Mouse (Mus musculus): ENCODE measurements at regions not wholly inside any gene's neighbourhood (a gene's known extent, or its start where the extent isn't known, plus 50 kb on each side); places are given as distances from the start of the nearest gene placed in this dataset.
A peak's percentile ranks its signal among the peaks of the same experiment; 100 is the strongest.

DNA sequence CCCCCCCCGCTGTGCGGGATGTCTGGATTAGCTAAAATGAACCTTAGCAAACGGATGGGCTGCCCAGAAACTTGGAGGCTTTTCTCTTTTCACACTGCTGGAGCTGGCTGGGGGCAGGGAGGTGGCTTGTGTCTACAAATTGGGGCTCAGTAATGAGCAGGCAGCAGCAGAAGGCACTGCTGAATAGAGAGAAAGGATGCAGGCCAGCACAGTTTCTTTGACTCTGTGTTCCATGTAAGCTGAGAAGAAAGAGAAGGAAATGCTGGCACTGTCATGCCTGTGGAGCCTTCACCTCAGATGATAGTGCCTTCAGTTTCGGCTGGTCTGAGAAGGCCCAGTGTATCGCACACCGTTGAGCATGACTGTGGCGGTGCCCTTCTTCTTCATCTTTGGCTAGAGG, 305.6 kb upstream of the Adgrl2 start:
- no peak overlapping the region for H3K4me3 ChIP-seq (replicated peaks)
- H3K9me3 ChIP-seq (replicated peaks), result no peaks in the 10 kb centered on the region
- no peaks in the 10 kb centered on the region for H3K27me3 ChIP-seq
- H3K36me3 ChIP-seq, result no peaks in the 10 kb centered on the region
- ATAC-seq (replicated peaks; ENCODE audit: low FRiP score), result no peak
- no peak overlapping the region for H3K4me2 ChIP-seq
- H3K4me1 ChIP-seq, result no peaks in the 10 kb centered on the region
- H3K9ac ChIP-seq, result no peak overlapping the region
- WGBS, result 61% methylated on average over 6 of the region's 7 CpGs
- no peak overlapping the region for H3K27ac ChIP-seq

DNA sequence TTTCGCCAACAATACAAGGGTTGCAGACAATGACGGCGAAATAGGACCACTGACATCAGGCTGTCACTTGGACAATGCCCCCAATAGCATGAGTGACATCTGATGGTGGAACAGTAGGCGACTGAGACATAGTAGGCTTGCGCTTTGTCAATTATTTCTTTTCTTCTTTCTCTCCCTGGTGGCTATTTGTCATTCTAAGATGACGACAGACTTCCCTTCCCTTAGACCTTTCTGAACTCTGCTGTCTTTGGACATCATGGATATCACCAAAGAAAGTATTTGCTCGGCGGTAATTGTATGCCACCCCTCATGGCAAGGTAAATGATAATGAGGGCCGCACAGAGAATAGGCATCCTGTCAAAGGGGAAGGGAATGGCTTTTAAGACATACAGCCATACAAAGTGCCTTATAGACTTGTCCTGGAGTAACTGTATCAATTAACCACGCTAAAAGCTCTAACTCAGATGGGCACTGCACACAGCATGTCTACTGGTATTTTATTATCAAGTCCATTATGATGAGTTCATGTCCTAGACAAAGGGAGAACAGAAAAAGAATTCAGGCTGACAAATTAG, 305.0 kb upstream of the Adgrl2 start:
- no peak for ATAC-seq (replicated peaks; ENCODE audit: low FRiP score)
- no peak overlapping the region for H3K4me2 ChIP-seq
- H3K27ac ChIP-seq, result no peak overlapping the region
- no peaks in the 10 kb centered on the region for H3K27me3 ChIP-seq
- no peaks in the 10 kb centered on the region for H3K4me1 ChIP-seq
- WGBS, result 83% methylated on average over 10 of the region's 10 CpGs
- no peak overlapping the region for H3K9ac ChIP-seq
- no peaks in the 10 kb centered on the region for H3K36me3 ChIP-seq
- no peak overlapping the region for H3K4me3 ChIP-seq (replicated peaks)
- H3K9me3 ChIP-seq (replicated peaks), result no peaks in the 10 kb centered on the region

DNA sequence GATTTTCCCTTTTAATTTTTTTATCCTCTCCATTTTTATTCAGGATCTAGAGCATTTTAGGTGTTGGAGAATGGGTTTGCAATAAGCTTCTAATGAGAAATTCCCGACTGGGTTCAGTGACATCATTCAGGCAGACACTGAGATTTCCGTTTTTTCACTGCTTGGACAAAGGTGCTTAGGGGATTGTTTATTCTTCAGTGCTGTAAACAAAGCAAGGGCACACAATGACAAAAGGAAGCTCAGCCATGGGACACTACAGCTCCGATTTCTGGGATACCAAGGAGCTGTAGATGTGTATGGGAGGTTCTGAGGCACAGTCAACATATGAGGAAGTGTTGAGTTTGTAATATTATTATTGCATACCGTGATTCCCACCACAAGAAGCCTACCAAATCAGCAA, 304.1 kb upstream of the Adgrl2 start:
- no peak overlapping the region for H3K9ac ChIP-seq
- H3K4me2 ChIP-seq, result no peak overlapping the region
- no peaks in the 10 kb centered on the region for H3K36me3 ChIP-seq
- H3K4me3 ChIP-seq (replicated peaks), result no peak overlapping the region
- 66% methylated on average over 4 of the region's 4 CpGs for WGBS
- ATAC-seq (replicated peaks; ENCODE audit: low FRiP score), result no peak
- H3K9me3 ChIP-seq (replicated peaks), result no peaks in the 10 kb centered on the region
- H3K27me3 ChIP-seq, result no peaks in the 10 kb centered on the region
- H3K4me1 ChIP-seq, result no peaks in the 10 kb centered on the region
- H3K27ac ChIP-seq, result no peak overlapping the region

DNA sequence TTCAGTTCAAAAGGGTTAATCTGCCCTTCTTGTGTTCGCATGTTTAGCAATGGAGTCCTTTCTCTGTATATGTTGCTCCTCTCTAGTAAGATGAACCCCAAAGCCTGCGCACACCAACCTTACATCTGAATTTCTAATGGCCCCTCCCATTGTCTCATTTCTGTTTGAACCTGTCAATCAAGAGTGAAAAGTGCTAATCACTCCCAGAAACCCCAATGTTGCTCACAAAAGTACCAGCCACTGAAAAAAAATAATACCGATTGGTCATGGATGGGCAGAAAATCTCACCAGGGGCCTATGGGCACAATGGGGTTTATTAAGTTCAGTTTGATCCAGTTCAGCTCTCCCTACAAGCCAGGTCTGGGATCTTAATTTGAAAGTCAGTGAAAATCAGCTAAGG, 302.1 kb upstream of the Adgrl2 start:
- 95% methylated on average over 3 of the region's 3 CpGs for WGBS
- Histone ChIP-seq H3K9me3 (replicated peaks) (no peaks in the 10 kb centered on the region), H3K36me3 (no peaks in the 10 kb centered on the region), H3K4me1 (no peaks in the 10 kb centered on the region), H3K4me3 (replicated peaks) (no peak overlapping the region), H3K9ac (no peak overlapping the region), H3K4me2 (no peak overlapping the region), H3K27ac (no peak overlapping the region), H3K27me3 (no peaks in the 10 kb centered on the region)
- no peak for ATAC-seq (replicated peaks; ENCODE audit: low FRiP score)

DNA sequence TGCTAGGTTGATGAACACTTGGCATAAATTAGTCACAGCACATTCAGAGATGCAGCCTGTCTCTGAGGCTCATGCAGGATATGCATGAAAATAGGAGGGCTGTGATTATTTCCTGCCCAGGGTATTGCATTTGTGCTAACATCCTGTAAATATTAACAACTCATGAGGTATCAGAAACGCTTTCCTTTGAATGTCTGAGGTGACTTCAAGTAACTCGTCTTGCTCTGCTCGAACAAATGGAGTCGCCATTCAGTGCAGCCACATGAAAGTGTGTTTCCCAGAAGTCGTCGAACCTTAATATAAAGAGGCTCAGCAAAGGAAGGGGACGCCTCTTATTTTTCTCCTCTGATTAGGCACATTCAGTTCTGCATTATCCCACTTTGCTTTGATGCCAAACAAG, 301.1 kb upstream of the Adgrl2 start:
- Histone ChIP-seq H3K9ac (no peak overlapping the region), H3K9me3 (replicated peaks) (no peaks in the 10 kb centered on the region), H3K4me3 (replicated peaks) (no peak overlapping the region), H3K4me2 (no peak overlapping the region), H3K27ac (no peak overlapping the region), H3K36me3 (no peaks in the 10 kb centered on the region), H3K4me1 (no peaks in the 10 kb centered on the region), H3K27me3 (no peaks in the 10 kb centered on the region)
- WGBS, result 59% methylated on average over 7 of the region's 7 CpGs
- ATAC-seq (replicated peaks; ENCODE audit: low FRiP score), result no peak

DNA sequence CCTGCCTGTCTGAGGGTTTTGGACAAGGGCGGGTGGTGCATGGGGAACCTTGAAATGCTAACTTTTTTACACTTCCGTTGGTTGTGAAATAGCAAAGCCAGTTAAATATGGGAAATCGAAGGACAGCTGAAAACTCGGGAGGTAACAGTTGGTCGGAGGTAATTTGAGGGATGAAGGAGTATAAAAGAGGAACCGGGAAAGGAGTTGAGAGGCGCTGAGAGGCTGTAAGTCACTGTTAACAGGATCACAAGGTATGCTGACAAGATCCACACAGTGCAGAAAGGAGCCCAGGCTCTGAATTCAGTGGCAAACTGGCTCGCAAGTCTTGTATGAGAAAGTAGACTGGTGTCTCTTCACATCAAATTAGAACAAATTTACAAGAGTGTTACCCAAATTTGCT, 299.9 kb upstream of the Adgrl2 start:
- Histone ChIP-seq H3K4me2 (no peak overlapping the region), H3K27me3 (no peaks in the 10 kb centered on the region), H3K4me3 (replicated peaks) (no peak overlapping the region), H3K9me3 (replicated peaks) (no peaks in the 10 kb centered on the region), H3K9ac (no peak overlapping the region), H3K4me1 (no peaks in the 10 kb centered on the region), H3K36me3 (no peaks in the 10 kb centered on the region), H3K27ac (no peak overlapping the region)
- WGBS, result 57% methylated on average over 8 of the region's 8 CpGs
- no peak for ATAC-seq (replicated peaks; ENCODE audit: low FRiP score)

DNA sequence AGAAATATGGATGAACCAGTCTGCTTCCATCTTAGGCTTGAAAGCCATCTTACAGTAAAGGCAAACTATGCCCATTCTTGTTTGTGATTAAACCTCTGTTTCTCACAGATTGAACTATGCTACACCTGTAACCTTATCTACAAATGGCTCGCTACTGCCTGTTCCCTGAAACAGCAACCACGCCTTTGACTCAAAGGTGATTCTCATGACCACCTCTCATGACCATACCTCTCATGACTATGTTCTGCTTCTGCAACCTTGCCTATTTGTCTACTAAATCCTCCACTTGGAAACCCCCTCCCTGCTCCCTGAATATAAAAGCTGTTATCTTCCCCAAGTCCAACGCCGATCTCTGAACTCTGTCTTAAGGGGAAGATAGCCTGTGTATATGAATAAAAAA, 296.7 kb upstream of the Adgrl2 start:
- Histone ChIP-seq H3K9me3 (replicated peaks) (no peaks in the 10 kb centered on the region), H3K36me3 (no peaks in the 10 kb centered on the region), H3K4me3 (replicated peaks) (no peak overlapping the region), H3K4me1 (no peaks in the 10 kb centered on the region), H3K9ac (no peak overlapping the region), H3K27ac (no peak overlapping the region), H3K4me2 (no peak overlapping the region), H3K27me3 (no peaks in the 10 kb centered on the region)
- ATAC-seq (replicated peaks; ENCODE audit: low FRiP score), result no peak
- WGBS, result 87% methylated on average over 4 of the region's 4 CpGs

DNA sequence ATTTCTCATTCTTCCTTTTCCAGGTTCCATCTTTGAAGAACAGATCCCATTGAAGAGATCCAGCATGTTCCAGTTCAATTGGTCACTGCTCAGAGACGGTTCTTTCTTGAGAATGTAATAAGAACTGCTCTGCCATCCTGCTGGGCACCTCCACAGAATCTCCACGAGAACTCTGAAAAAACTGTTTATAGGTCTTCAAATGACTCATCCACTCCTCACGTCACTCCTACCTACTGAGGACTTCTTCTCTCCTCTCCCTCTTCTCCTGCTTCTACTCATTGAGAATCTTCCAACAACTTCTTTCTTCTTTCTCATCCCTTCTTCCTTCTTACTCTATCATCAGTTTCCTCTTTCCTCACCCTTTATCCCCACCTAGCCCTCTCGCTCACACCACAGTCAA, 294.6 kb upstream of the Adgrl2 start:
- Histone ChIP-seq H3K9me3 (replicated peaks) (no peaks in the 10 kb centered on the region), H3K27ac (no peak overlapping the region), H3K9ac (no peak overlapping the region), H3K4me1 (0 out of 2 replicates have a peak, but pooled peaks cover 3% of the 10 kb centered on the region), H3K27me3 (no peaks in the 10 kb centered on the region), H3K4me3 (replicated peaks) (no peak overlapping the region), H3K4me2 (no peak overlapping the region), H3K36me3 (no peaks in the 10 kb centered on the region)
- 87% methylated on average over 4 of the region's 4 CpGs for WGBS
- ATAC-seq (replicated peaks; ENCODE audit: low FRiP score), result no peak

DNA sequence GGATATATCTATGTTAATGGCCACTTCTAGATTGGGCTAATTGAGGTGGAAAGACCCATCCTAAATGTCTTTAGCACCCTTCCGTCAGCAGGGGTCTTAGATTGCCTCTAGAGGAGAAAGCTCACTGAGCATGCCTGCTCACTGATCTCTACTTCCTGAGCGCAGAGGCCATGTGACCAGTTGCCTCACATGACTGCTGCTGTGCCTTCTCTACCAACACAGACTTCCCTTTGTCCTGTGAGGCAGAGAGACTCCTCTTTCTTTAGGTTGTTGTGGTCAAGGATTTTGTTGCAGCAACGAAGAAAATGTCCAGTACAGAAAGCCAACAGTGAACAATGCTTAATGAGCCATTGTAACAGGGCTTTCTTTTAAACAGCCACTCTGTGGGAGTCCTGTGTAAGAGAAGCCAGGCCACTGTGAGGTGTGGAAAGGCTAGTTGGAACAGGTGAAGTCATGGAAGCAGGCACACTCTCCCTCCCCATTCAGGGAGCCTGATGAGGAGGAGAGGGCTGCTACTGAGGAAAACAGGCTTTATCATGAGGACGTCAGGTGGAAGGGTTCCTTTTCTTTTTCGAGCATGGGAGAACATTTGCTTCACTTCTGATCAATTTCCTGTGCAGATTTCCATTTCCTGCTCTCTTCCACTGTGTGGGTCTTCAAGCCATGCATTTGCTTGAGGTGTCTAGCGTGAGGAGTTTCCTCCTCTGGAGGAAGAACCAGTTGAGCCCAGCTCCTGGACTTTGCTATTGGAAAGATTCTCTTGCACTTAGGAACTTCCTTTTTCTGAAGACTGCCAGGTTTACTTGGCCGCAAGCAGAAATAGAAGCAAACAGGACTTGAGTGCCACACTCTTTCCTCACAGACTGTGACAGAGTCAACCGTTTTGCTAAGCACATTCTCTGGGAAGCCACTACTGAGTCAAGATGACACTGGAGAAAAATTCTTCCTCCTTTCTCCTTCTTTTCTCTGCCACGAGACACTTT, 290.7 kb upstream of the Adgrl2 start:
- Histone ChIP-seq H3K27ac (peak overlapping the region; percentile 27; the same call in 1 of the 2 replicates), H3K27me3 (no peaks in the 10 kb centered on the region), H3K36me3 (no peaks in the 10 kb centered on the region), H3K4me3 (replicated peaks) (no peak overlapping the region), H3K9me3 (replicated peaks) (no peaks in the 10 kb centered on the region), H3K4me1 (0 out of 2 replicates have a peak, but pooled peaks cover 3% of the 10 kb centered on the region), H3K9ac (no peak overlapping the region), H3K4me2 (no peak overlapping the region)
- WGBS, result 78% methylated on average over 9 of the region's 9 CpGs
- peak; percentile 56; the same call in 1 of the 2 replicates for ATAC-seq (replicated peaks; ENCODE audit: low FRiP score)

DNA sequence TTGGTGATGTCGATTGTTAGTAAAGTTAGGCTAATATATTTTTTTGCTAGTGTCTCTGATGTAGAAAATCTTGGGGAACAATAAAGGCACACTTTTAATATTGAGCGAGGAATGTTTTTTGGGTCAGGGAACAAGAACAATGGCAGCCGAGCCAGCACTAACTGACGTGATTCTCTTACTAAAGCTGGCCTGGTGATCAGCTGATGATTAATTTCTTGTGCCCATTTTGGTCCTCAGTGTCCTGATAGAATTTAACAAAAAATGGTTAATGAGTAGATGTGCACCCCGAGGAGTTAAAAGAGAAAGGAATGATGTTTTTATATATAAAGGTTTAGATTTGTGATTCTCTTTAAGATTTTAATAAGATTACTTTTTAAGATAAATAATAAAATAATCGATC, 289.0 kb upstream of the Adgrl2 start:
- H3K9ac ChIP-seq, result no peak overlapping the region
- H3K9me3 ChIP-seq (replicated peaks), result no peaks in the 10 kb centered on the region
- WGBS, result 75% methylated on average over 6 of the region's 6 CpGs
- H3K4me1 ChIP-seq, result peaks cover 8% of the 10 kb centered on the region; the same call in 1 of the 2 replicates
- H3K36me3 ChIP-seq, result no peaks in the 10 kb centered on the region
- no peaks in the 10 kb centered on the region for H3K27me3 ChIP-seq
- H3K27ac ChIP-seq, result no peak overlapping the region
- 0 out of 2 replicates have a peak overlapping the region, but pooled peaks have one; percentile 14 for H3K4me2 ChIP-seq
- ATAC-seq (replicated peaks; ENCODE audit: low FRiP score), result 0 out of 2 replicates have a peak, but pooled peaks have one; percentile 55
- H3K4me3 ChIP-seq (replicated peaks), result no peak overlapping the region

DNA sequence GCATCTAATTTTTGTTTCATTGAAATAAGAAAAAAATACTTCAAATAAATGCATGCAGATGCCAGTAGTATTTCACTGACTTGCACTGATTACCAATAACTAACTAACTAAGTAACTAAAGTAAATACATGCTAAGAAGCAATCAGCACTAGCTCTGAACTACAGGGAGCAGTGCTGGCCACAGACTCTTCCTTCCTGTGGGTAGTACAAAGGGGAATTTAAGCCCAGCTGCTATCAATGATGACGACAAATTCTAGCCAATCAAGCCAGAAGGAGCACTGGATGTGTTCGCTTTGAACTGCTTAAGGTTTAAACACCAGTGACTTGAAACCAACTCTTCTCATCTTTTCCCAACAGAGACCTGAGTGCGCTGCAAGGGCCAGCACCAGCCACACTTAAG, 287.5 kb upstream of the Adgrl2 start:
- H3K27me3 ChIP-seq, result no peaks in the 10 kb centered on the region
- no peak overlapping the region for H3K9ac ChIP-seq
- H3K9me3 ChIP-seq (replicated peaks), result no peaks in the 10 kb centered on the region
- H3K4me1 ChIP-seq, result peaks cover 9% of the 10 kb centered on the region; the same call in 1 of the 2 replicates
- no peaks in the 10 kb centered on the region for H3K36me3 ChIP-seq
- H3K27ac ChIP-seq, result no peak overlapping the region
- WGBS, result 73% methylated on average over 3 of the region's 3 CpGs
- no peak overlapping the region for H3K4me3 ChIP-seq (replicated peaks)
- no peak for ATAC-seq (replicated peaks; ENCODE audit: low FRiP score)
- no peak overlapping the region for H3K4me2 ChIP-seq

DNA sequence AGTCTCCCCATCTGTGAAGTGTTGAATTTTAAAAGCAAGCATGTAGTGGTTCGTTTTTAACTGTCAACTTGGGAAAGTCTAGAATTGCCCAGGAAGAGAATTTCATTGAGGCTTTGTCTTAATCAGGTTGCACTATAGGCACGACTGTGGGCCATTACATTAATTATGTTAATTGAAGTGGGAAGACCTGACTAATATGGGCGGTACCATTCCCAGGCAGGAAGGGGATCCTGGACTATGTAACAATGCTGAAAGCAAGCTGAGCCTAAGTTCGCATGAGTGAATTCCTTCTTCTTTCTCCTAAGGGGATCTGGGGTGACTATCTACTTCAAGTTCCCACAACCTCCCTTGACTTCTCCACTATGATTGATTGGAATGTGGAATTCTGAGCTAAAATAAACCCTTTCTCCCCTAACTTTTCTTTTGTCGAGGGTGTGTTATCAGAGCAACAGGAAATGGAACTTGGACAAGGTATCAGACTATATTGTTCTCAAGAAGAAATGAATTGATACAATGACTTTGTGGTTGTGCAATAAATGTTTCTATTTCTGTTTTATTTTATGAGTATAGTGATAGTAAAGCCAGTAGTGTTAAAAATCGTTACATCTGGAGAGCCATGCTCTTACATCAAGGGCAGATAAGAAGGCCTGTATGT, 285.2 kb upstream of the Adgrl2 start:
- H3K4me1 ChIP-seq, result peaks cover 6% of the 10 kb centered on the region; the same call in 1 of the 2 replicates
- H3K27ac ChIP-seq, result no peak overlapping the region
- H3K4me2 ChIP-seq, result no peak overlapping the region
- no peaks in the 10 kb centered on the region for H3K27me3 ChIP-seq
- WGBS, result 65% methylated on average over 6 of the region's 6 CpGs
- H3K36me3 ChIP-seq, result no peaks in the 10 kb centered on the region
- no peak overlapping the region for H3K4me3 ChIP-seq (replicated peaks)
- H3K9me3 ChIP-seq (replicated peaks), result no peaks in the 10 kb centered on the region
- H3K9ac ChIP-seq, result no peak overlapping the region
- no peak for ATAC-seq (replicated peaks; ENCODE audit: low FRiP score)

Data from kidney, embryonic 15.5 days (tissue).